Mouse (Mus musculus): Measurements from ENCODE around the gene Ttc13.

- TF ChIP-seq CTCF (IDR thresholded peaks at IDR 0.05; ENCODE audit: low read depth, low read length), result no peak
- TF ChIP-seq GATA1 (IDR thresholded peaks at IDR 0.05; ENCODE audit: borderline replicate concordance, low read length), result no peak
- no peak for TF ChIP-seq GATA2 (IDR thresholded peaks at IDR 0.05; ENCODE audit: borderline replicate concordance, low read depth, low read length)
Observed at GRCm38 (mm10) chr8:124758544-124758943, 36.8 kb upstream of the Ttc13 start.
